Mouse (Mus musculus): ENCODE measurements around the gene Scd1.

Scd1 gene

DNA sequence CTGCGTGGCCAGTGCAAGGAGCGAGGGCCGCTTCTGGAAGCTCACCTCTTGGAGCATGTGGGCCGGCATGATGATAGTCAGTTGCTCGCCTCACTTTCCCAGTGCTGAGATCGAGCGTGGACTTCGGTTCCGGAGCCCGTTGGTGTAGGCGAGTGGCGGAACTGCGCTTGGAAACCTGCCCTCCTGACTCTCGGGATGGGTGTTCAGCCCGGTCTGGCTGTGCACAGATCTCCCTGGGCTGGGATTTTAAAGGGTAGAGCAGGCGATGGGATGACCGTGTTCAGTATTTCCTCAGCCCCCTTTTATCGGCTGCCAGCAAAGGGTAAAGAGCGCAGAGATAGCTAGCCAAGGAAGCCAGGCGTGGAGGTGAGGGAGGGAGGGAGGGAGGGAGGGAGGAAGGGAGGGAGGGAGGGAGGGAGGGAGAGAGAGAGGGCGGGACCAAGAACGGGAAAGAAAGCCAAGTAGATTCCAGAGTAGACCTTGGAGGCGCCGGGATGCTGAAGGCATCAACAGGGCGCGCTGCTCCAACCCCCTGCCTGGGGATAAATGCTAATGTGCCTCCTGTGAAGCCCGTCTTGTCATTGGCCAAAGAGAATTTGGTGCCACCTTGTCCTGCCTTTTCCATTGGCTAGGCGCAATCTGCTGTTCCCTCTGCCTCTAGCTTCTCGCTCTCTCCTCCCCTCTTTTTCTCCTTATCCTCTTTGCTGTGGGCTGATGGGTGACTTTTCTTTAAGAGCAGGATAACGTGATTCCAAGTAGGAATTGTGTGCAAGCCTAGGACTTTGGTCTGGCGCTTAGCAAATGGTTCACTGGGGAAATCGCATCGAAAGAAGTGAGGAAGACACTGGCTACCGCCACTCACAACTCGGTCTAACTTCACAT, at the start of gene Scd1:
Gene Scd1 (minus strand): TSS at position 539 of the 882 bp plus-strand sequence.
- peak; percentile 49 for DNase-seq (ENCODE audit: low spot score)

DNA sequence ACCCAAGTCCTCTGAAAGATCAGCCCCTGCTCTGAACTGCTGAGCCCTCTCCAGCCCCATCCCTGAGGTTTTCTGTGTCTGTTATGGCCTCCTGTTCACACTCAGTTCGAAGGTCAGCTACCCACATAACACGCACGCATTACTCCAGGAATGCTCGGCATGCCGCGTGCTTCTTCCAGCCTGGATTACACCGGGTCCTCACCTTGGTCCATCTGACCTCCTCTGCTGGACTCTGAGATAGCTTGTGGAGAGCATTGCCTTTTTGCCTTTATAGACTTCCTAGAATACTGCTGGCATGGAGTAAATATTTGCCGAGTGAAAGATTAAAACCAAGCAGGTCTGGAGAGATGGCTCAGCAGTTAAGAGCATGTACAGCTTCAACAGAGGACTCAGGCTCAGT, 47.7 kb upstream of the Scd1 start:
- DNase-seq (ENCODE audit: low spot score), result no peak

DNA sequence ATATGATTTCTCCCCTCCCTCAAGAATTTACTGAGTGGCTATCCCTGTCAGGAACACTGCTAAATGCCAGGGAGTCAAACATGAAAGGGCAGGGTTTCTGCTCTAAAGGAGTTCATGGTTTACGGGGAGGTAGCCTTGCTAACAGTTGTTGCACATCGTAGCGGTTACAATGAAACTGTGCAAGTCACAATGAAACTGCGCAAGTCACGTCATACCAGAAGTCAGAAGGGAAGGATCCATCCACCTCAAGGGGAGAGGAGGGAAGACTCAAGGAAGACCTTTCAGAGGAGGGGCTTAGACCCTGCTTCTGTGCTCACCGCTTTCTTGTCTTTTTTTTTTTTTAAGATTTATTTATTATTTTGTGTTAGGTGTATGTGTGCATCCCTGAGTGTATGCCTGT, 47.2 kb upstream of the Scd1 start:
- no peak for DNase-seq (ENCODE audit: low spot score)

DNA sequence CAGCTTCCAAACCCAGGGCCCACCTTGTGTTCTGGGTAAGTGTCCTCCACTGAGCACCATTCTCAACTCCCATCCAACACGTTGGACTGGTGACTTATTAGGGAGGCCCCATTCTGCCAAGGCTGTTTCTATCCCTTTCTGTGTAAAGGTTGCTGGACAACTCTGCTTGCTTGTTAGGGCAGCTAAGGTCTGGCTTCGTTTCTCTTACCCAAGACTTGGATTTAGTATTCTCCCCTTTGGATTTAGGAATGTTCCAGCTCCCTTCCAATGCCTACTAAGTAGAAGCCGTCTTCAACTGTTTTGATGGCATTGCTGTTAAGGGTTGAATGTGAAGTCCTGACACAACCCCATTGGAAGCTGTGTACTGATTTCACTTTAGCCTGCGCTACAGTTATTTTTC, 40.2 kb upstream of the Scd1 start:
- DNase-seq (ENCODE audit: low spot score), result no peak

DNA sequence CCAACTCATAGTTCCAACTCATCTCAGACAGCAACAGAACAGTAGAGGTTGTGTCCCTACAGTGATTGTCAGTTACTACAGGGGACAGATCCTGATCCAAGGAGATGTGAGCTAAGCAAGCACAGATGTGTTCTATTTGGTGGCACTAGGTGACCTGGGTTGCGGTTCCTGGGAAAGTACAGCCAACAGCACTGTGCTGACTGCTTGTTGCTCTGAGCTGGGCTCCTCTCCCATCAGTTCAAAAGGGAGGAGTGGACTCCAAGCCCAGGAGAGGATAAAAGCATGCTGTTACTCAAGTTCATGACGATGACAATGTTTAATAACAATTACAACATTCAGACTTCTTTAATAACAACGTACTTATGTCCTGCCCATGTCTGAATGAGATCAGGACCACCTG, 38.1 kb upstream of the Scd1 start:
- no peak for DNase-seq (ENCODE audit: low spot score)

DNA sequence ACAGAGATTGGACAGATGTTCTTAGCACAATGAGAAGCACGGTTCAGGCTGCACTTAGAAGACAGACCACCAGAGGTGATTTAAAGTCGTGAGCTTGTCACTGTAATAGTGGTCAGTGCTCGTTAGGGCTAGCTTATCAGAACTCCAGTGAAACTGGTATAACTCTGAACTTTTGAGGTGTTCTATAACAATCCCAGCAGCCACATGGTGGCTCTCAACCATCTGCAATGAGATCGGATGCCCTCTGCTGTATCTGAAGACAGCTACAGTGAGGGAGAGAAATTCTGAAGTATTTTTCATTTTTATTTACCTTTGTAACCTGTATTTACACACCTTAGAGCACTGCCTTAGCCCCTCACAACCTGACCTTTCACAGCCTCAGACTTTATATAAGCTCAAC, 31.6 kb upstream of the Scd1 start:
- no peak for DNase-seq (ENCODE audit: low spot score)

DNA sequence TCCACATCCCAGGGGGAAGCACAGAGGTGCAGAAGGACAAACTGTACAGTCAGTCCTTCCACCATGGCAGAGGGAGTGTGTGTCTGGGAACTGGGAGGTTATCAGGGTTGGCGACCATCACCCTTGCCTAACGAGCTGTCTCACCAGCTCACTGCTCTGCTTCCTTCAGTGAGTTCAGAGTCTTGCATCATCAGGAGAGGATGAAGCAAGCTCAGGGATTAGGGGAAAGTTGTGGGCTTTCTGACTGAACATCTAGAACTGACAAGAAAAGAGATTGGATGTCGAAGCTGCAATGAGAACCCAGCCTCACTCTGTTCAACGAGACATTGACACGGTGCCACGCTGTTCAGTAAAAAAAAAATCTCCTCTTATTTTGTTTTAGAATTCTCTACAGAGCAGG, 30.3 kb upstream of the Scd1 start:
- no peak for DNase-seq (ENCODE audit: low spot score)

DNA sequence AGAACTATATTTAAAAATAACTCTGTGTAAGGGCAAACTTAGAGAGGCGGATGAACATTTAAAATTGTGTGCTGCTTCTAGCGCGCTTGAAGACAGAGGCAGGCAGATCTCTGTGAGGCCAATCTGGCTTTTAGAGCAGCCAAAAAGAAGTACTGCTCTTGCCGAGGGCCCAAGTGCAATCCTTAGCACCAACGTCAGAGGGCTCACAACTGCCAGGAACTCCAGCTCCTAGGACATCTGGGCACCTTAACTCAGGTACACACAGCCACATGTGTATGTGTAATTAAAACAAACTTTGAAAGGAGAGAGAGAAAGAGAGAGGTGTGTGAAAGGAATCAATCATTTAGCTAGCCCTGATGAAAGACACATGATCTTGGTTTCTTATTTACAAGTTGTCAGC, 24.4 kb upstream of the Scd1 start:
- DNase-seq (ENCODE audit: low spot score), result no peak

DNA sequence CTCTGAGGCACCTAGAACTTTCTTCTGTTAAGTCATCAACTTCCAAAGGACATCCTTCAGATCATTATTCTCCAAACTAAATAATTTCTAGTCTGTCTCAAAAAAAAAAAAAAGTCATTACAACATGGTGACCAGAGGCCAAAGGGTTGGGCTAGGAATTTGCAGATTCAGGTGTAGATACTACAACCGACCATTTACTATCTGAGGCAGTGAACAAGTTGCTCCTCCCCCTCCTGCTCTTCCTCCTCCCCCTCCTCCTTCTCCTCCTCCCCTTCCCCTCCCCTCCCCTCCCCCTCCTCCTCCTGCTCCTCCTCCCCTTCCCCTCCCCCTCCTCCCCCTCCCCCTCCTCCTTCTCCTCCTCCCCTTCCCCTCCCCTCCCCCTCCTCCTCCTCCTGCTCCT, 20.0 kb upstream of the Scd1 start:
- no peak for DNase-seq (ENCODE audit: low spot score)

DNA sequence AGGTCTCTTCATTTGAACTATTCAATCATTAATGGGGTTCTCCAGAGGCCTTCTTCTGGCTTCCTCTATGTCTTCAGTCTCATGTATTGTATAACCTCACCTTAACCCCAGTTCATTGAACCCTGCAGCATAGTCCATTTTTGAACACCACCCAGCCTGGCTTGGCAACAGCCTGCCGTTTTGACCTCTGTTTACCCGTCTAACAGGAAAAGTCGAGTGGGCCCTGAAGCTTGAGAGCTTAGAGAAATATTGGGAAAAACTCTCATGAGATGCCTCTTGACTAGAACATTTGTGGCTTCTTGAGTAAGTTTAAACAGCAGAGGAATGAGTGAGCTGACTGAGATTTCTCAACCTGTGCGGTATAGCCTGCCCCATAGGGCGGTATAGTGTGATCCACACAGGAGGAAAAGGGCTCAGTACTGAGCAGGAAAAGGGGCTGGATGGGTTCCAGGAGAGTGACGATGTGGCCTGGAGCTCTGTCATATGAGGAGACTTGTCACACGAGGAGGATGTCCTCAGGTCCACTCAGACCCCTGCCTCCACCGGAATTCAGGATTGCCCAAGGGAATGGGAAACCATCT, 14.5 kb upstream of the Scd1 start:
- DNase-seq (ENCODE audit: low spot score), result no peak

DNA sequence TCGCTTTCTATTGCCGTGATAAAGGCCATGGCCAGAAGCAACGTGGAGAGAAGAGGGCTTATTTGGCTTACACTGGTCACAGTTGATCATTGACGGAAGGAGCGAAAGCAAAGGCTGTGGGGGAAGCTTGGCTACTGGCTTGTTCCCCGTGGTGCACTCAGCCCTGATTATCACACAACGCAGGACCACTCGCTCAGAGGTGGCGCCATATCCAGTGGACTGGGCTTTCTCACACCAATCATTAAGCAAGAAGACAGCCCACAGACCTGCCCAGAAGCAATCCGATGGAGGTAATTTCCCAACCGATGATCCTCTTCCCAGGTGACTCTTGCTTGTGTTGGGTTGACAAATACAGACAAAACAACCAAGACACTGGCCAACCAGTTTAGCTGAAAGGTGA, 11.9 kb upstream of the Scd1 start:
- DNase-seq (ENCODE audit: low spot score), result no peak

DNA sequence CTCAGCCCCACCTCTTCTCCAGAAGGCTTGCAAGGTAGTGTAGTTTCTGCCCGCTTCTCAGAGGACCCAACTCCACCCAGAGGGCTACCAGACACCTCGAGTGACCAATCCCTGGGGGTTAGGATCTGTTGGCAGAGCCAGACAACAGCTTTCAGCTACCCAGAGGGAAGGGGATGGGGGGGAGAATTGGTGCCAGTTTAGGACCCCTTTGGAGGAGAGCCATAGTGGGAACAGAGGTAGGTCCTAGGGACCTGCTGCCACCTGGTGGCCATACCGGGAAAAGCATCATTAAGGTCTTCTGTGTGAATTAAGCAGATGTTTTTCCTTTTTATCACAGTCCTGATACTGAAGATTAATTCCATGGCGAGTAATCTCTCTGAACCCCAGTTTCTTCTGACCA, 11.3 kb upstream of the Scd1 start:
- DNase-seq (ENCODE audit: low spot score), result peak; percentile 65

DNA sequence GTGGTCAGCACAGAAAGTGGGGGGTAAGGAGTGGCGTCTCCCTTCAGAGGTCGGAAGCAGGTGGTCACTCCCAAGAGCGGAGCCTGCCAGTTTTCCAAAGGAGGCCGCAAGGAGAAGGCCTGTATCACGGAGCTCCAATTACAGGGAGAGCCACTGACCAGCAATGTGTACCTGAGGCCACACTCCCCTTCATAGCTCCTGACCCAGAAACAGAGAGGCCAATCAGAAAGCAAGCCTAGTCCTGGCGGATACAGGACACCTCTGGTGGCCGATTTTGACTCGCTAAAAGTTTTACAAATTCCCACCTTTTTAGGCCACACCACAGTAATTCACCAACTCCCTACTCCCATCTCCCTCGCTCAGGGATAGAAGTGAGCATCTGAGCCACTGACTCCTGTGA, 10.9 kb upstream of the Scd1 start:
- no peak for DNase-seq (ENCODE audit: low spot score)

DNA sequence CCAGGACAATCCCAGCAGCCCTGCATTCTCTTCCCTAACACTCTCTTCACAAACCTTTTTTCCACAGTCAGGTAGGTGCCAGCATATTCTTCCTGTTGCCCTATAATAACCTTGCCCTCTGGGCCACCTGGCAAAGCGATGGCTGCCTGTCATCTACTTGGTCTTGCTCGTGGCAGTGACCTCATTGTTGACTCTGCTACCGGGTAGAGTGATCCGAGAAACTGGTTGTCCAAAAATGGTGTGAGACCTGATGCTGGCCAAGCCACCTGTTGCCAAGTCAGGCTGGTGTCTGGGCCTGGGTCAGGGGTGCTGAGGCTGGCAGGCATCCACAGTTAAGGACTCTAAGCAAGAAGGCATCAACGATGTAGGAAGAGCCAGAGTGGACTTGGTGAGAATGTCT, 10.4 kb upstream of the Scd1 start:
- no peak for DNase-seq (ENCODE audit: low spot score)

DNA sequence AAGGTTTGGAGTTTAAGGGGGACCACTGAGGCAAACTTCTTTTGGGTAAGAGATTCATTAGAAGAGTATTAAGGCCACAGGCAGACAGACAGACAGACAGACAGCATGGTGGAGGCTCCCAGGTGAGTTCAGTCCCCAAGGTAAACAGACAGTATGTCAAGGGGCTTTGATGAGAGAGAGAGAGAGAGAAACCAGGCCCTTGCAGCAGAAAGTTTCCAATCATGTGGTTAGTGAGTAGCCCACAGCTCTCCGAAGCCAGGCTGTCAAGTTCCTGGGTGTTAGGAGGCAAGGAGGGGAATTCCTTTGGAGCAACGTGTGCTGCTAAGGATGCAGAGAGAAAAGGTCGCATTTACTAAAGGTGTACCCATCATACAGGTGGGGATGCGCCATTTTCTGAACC, 9.8 kb upstream of the Scd1 start:
- no peak for DNase-seq (ENCODE audit: low spot score)

DNA sequence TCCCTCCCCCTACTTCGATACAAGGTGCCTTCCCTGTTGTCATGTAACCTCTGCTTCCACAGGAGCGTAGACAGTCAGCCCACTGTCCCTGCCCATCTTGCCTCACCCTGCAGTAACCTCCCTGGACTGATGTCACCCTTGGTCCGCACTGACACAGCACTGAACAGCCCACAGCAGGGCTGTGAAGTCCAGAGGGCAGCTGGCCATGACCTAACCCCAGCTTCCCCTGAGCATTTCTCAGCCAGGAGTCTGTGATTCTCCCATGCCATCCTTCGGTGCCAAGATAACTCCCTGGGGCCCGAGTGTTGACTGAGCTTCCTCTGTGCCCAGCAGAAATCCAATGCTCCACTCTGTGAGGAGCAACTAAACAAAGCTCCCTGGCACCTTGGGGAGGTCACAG, 8.6 kb upstream of the Scd1 start:
- no peak for DNase-seq (ENCODE audit: low spot score)

DNA sequence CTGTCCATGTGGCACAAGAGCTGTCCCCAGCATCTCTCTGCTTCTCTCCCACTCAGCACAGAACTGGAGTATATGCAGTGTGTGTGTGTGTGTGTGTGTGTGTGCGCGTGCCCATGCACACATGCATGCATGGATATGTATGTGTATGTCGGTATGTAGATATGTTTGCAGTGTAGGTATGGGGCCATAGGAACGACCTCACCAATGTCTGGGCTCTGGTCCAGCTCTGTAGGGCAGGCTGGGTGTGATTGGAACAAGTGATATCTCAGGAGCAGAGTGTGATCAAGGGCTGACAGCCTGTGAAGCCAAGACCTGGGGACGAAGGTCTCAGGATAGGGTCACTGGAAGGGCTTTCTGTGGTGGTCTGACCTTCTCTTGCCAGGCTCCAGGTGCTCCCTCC, 7.8 kb upstream of the Scd1 start:
- no peak for DNase-seq (ENCODE audit: low spot score)

DNA sequence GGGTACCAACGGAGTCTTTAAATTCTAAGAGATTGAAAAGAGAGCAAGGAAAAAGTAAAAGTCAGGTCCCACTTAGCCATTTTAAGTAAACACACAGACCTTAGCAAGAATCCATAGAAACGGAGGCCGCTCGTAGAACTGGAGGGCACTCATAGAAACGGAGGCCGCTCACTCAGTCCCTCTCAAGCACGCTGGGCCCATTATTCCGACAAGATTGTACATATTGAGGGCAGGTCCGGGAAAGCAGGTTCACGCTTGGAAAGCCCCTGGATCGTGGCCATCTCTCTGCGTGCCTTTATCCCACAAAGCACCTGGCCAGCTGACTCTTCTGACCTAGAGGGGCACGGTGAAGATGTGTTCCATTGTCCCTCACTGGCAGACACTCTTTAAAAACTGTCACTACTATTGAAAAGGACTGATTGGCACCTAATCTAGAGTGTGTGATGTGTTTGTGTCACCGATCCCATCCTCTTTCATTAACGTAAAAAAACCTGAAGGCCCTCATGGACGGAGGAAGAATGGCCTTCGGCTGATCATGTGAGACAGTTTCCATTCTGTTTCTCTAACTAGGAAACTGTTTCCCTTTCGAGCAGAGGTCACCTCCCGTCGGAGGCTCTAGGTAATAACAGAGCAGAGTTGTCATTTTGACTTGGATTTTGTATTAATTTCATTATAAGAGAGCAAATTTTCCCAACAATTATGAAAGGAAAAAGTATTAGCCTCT, 2.8 kb upstream of the Scd1 start:
- no peak for DNase-seq (ENCODE audit: low spot score)

DNA sequence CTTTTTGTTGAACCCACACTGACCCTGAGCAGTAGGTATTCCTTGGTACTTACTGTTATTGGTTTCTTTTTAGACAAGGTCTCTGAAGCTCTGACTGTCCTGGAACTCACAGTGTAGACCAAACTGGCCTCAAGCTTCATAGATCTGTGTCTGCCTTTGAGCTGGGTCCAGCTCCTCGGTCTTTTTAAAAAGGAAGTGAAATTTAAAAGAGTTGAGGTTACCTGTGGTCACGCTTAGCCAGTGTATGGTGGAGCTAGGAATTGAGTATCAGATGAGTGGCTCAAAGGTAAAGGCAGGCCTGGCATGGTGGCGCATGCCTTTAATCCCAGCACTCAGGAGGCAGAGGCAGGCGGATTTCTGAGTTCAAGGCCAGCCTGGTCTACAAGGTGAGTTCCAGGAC, 916 bp upstream of the Scd1 start:
- DNase-seq (ENCODE audit: low spot score), result no peak

DNA sequence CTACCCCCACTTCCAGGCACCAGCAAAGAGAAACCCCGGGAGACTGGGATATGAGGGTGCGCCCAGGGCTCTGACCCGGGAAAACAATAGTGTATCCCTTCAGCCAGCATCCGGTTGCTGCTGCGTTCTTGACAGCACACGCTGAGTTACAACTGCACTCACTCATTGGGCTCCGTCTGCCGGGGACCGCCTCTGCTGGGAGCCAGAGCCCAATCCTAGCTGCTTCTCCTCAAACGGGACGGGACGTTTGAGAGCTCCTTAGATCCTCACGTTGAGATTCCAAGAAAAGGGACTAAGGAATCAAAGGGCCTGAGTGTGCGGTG, 505 bp upstream of the Scd1 start:
- peak; percentile 36 for DNase-seq (ENCODE audit: low spot score)

DNA sequence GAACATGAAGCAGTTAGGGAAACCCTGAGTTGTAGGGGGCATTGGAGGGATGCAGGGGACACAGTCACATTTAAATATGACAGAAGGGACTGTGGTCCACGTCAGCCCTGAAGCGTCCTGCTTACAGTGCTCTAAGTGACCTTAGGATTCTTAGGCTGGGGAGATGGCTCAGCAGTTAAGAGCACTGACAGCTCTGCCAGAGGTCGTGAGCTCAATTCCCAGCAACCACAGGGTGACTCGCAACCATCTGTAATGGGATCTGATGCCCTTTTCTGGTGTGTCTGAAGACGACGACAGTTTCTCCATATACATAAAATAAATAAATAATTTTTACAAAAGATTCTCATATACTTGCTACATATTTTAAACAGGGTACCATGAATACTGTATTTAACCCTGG, 4.1 kb downstream of the Scd1 start:
- no peak for DNase-seq (ENCODE audit: low spot score)

DNA sequence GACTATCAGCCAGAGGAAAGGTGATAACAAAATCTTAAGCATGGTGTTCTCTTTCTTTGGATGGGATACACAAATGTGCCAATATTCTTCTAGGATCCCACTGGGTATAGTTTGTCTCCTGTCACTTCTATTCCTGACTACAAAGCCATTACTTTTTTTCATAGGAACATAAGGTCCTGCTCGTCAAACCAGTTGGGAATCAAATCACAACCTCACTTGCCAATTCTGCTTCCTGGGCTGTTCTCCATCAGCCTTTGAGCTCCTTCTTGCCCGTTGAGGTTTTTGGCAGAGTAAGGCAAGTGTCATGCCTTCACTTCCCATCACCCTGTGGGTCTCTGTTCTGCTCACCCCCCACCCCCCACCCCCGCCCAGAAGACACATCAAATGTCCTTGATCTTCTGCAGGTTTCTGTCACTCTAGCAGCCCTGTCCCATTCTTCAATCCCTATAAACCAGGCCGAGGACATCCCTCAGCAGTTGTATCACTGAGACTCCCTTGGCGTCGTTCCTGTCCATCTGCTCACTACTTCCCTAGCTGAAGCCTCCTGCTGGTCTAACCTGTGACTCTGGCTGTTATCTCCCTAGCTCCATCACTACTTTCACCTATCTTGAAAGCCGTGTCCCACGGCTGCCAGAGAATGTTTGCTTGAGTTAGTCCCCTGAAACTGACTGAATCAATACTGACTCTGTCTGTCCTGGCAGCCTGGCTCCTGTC, 7.0 kb downstream of the Scd1 start:
- DNase-seq (ENCODE audit: low spot score), result no peak

DNA sequence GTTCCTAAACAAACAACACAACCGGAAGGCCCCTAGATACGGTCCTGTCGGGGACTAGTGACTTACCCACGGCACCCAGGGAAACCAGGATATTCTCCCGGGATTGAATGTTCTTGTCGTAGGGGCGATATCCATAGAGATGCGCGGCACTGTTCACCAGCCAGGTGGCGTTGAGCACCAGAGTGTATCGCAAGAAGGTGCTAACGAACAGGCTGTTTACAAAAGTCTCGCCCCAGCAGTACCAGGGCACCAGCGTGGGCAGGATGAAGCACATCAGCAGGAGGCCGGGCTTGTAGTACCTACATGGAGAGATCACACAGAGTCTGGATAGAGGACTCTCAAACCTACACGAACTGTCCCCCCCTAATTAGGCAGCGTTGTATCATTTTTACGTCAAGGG, 7.6 kb downstream of the Scd1 start:
- no peak for DNase-seq (ENCODE audit: low spot score)

Data from ovary, postnatal 14 days (tissue).